Mouse (Mus musculus): ENCODE results near the gene Fcer1g.
A peak's percentile ranks its signal among the peaks of the same experiment; 100 is the strongest.

Gene Fcer1g

GRCm38 (mm10) chr1:171234126-171234525 is at the start of gene Fcer1g:
Gene Fcer1g, minus strand, starts transcription at chr1:171234365.
- DNase-seq = no peak

GRCm38 (mm10) chr1:171283188-171284160 is 49.3 kb upstream of the Fcer1g start:
- DNase-seq = no peak

- DNase-seq = no peak
Measured at GRCm38 (mm10) chr1:171282086-171282805, 48.1 kb upstream of the Fcer1g start.

- DNase-seq = peak; percentile 56
Measured at GRCm38 (mm10) chr1:171281528-171281923, 47.4 kb upstream of the Fcer1g start.

- DNase-seq = peak; percentile 87
Measured at GRCm38 (mm10) chr1:171280916-171281527, 46.9 kb upstream of the Fcer1g start, which contains the start of gene Ppox. Gene Ppox, minus strand, starts transcription at chr1:171281186.

- no peak for DNase-seq
Measured at GRCm38 (mm10) chr1:171280250-171280915, 46.2 kb upstream of the Fcer1g start.

- no peak for DNase-seq
Measured at GRCm38 (mm10) chr1:171279721-171280120, 45.6 kb upstream of the Fcer1g start.

GRCm38 (mm10) chr1:171279012-171279705 is 45.0 kb upstream of the Fcer1g start:
- DNase-seq = no peak

- no peak for DNase-seq
Measured at GRCm38 (mm10) chr1:171278436-171278835, 44.3 kb upstream of the Fcer1g start.

- DNase-seq = no peak
Measured at GRCm38 (mm10) chr1:171277736-171278135, 43.6 kb upstream of the Fcer1g start.

GRCm38 (mm10) chr1:171276110-171276748 is 42.1 kb upstream of the Fcer1g start:
- DNase-seq = no peak

- no peak for DNase-seq
Measured at GRCm38 (mm10) chr1:171275144-171275734, 41.1 kb upstream of the Fcer1g start.

- DNase-seq = no peak
Measured at GRCm38 (mm10) chr1:171274171-171274570, 40.0 kb upstream of the Fcer1g start.

GRCm38 (mm10) chr1:171272086-171272485 is 37.9 kb upstream of the Fcer1g start:
- DNase-seq = no peak

GRCm38 (mm10) chr1:171271622-171272021 is 37.5 kb upstream of the Fcer1g start:
- no peak for DNase-seq

GRCm38 (mm10) chr1:171271196-171271595 is 37.0 kb upstream of the Fcer1g start:
- no peak for DNase-seq

- peak; percentile 61 for DNase-seq
Measured at GRCm38 (mm10) chr1:171270573-171270900, 36.4 kb upstream of the Fcer1g start.

- peak; percentile 98 for DNase-seq
Measured at GRCm38 (mm10) chr1:171269848-171270572, 35.8 kb upstream of the Fcer1g start, which contains the start of gene B4galt3. Gene B4galt3, plus strand, starts transcription at chr1:171270328.

GRCm38 (mm10) chr1:171268341-171268740 is 34.2 kb upstream of the Fcer1g start:
- DNase-seq = no peak

- DNase-seq = no peak
Measured at GRCm38 (mm10) chr1:171265971-171266744, 32.0 kb upstream of the Fcer1g start.
